Mouse (Mus musculus) G1E (cell line): Measurements from ENCODE around the gene Fbn1.

ENCODE experiments used
- CTCF ChIP-seq: IDR thresholded peaks from 2 replicates; pipeline ENCODE4 v1.5.1; 2012; ENCODE audit warnings: low read depth, low read length, inconsistent platforms, mixed read lengths
- GATA1 ChIP-seq: IDR thresholded peaks from 2 replicates; pipeline ENCODE4 v1.6.1; 2012; ENCODE audit warnings: borderline replicate concordance, low read length, inconsistent platforms, mixed read lengths
- GATA2 ChIP-seq: IDR thresholded peaks from 2 replicates; pipeline ENCODE4 v1.6.1; 2012; ENCODE audit warnings: low read depth, low read length, inconsistent platforms, borderline replicate concordance
- POLR2AphosphoS5 ChIP-seq: IDR thresholded peaks from 2 replicates; pipeline ENCODE4 v1.6.1; 2012; ENCODE audit warnings: low read depth, low read length, inconsistent platforms; ENCODE audit not compliant: insufficient replicate concordance
- TAL1 ChIP-seq: conservative IDR thresholded peaks from 2 replicates; pipeline ENCODE4 v1.6.1; 2012; ENCODE audit warnings: low read depth, low read length, inconsistent platforms, mixed read lengths

DNA sequence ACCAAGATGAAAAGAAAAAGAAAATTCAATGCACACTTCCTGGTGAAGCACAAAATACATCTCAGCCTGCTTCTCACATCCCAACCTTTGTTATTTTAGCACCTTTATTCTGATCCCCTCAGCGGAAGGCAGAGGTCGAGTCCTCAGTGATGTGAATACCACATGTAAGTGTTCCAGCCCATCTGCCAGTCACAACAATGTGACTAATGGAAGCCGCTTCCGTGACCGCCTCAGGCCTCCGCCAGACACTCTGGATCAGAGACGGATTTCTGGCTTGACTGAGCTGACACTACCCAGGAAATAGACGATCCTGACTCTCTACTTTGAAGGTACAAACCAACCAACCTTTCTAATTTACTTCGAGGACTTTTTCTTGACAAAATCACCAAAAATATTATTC, 22.9 kb downstream of the Fbn1 start:
- TF ChIP-seq CTCF, result no peak
- TF ChIP-seq POLR2AphosphoS5, result no peak
- no peak for TF ChIP-seq TAL1
- no peak for TF ChIP-seq GATA1
- TF ChIP-seq GATA2, result no peak
